Mouse (Mus musculus) embryonic fibroblast, embryonic 13.5 days (primary cell): Measurements from ENCODE around the gene S100z. TPM values are rescaled to one million over a fixed set of nuclear protein-coding genes. Genes with fewer than 3 reads are reported as not detected.

Source experiments
- H3K27ac ChIP-seq: 2 replicates; pipeline ENCODE4 v1.5.1; 2012; ENCODE audit warnings: low read length, control low read depth, inconsistent platforms; ENCODE audit not compliant: insufficient read depth
- H3K4me1 ChIP-seq: 2 replicates; pipeline ENCODE4 v1.6.1; 2011; ENCODE audit warnings: low read length; ENCODE audit not compliant: control insufficient read depth, insufficient read depth
- H3K4me3 ChIP-seq: 2 replicates; pipeline ENCODE4 v1.5.1; 2011; ENCODE audit warnings: mild to moderate bottlenecking, control low read depth, low read length; ENCODE audit not compliant: insufficient read depth
- CTCF ChIP-seq: IDR thresholded peaks from 2 replicates; pipeline ENCODE4 v1.5.1; 2011; ENCODE audit warnings: mild to moderate bottlenecking, control low read depth, low read length, moderate library complexity, borderline replicate concordance; ENCODE audit not compliant: insufficient read depth
- POLR2A ChIP-seq: IDR thresholded peaks from 2 replicates; pipeline ENCODE4 v1.6.1; 2011; ENCODE audit warnings: low read depth, mild to moderate bottlenecking, control low read depth, low read length, moderate library complexity
- polyA plus RNA-seq: library from polyadenylated mRNA; stranded (reverse); fragments of >200 nt; gene quantifications from 2 replicates; pipeline ENCODE4 v1.2.4, GENCODE M21; 2011; ENCODE audit warnings: low read depth; ENCODE audit not compliant: missing spikeins, insufficient read length

The S100z gene
- polyA plus RNA-seq: not detected in 2 replicates

DNA sequence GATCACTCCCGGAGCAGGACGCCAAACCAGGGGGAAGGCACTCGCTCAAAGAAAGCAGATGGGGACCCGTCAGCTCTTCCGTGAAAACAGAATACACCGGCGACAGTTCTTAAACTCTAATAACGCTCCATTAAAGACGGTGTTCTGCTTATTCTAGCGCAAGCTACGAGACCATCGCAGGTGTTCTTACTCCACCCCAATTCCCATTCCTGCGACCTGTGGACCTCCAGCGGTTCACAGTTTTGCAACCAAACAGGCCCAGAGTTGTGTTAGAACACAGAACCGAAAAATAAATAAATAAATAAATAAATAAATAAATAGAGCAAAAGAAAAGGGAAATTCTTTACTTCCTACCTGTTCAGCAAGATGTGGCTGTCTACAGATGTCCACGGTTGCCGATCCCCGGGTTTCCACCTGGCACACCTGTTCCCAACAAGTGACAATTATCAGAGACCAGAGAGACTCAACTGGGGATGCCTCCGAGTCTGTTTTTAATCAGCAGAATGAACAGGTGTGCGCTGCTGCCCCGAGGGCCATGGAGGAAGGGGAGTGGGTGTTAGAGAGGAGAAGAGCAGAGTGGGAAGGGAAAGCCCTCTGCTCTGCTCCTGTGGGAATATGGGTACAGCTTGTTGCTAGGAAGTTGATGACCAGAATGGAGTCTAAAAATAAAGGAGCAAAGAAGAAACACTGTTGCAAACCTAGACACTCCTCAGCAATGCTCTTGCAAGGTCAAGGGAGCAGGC is at the start of gene S100z:
Gene S100z, minus strand, starts transcription at position 51 of the 743 bp plus-strand sequence.
- H3K27ac ChIP-seq: no peak within 1 kb of the TSS
- TF ChIP-seq POLR2A: no peak
- H3K4me3 ChIP-seq: no peak within 1 kb of the TSS
- H3K4me1 ChIP-seq: no peaks in the 10 kb centered on the region

DNA sequence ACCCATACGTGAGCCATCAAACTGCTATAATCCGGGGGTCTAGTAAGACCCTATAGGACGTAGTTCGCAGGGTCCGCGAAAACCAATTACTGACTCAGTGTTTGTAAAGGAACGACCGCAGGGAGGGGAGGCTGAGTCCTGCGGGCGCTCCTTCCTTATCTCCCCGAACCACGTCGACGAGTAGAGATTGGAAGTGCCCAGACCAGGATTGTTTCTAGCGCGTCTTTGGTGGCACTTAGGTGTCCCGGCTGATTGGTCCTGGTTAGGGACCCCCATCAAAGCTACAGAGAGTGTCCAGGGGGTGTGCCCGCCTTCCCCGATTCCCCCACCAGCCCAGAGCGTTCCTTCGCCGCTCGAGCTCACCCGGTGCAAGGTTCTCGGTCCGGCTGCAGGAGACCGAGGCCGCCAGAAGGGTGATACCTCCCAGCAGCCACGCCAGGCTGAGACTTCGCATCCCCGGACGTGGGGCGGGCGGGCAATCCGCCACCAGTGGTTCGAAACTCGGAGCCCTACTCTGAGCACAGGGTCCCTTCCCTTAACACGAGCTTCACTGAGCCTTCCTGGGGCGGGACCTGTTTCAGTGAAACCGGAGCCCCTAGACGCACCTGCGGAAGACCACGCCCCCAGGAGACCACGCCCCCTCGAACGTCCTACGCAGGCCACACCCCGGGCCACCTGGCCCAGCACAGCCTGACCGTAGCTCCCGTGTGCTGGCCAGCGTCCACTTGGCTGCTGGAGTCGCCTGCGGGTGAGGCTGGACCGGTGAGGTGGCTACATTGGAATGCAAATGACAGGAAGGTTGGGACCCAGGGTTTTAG is 46.4 kb upstream of the S100z start, which contains the start of gene F2rl1:
Gene F2rl1, minus strand, starts transcription at position 554 of the 818 bp plus-strand sequence.
- TF ChIP-seq POLR2A (no peak), CTCF (no peak)
- peaks cover 3% of the 10 kb centered on the region; the same call in 1 of the 2 replicates for H3K4me1 ChIP-seq
- H3K4me3 ChIP-seq: peak within 1 kb of the TSS; percentile 51
- H3K27ac ChIP-seq: no peak within 1 kb of the TSS

DNA sequence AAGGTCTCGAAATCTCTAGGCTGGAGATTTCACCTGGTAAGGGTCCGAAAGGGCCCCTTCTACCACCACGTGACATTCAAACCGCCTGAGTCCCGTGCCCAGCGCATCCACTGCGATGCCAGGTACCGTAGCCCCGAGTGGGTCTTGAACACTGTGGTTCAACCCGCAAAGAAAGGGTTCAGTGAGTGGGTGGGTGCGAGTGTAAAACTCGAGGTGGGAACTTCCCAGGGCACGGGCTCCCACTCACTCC is 45.8 kb upstream of the S100z start:
- H3K4me1 ChIP-seq: peaks cover 3% of the 10 kb centered on the region; the same call in 1 of the 2 replicates
- no peak overlapping the region for H3K27ac ChIP-seq
- TF ChIP-seq POLR2A (no peak), CTCF (no peak)
- H3K4me3 ChIP-seq: peak overlapping the region; percentile 51

DNA sequence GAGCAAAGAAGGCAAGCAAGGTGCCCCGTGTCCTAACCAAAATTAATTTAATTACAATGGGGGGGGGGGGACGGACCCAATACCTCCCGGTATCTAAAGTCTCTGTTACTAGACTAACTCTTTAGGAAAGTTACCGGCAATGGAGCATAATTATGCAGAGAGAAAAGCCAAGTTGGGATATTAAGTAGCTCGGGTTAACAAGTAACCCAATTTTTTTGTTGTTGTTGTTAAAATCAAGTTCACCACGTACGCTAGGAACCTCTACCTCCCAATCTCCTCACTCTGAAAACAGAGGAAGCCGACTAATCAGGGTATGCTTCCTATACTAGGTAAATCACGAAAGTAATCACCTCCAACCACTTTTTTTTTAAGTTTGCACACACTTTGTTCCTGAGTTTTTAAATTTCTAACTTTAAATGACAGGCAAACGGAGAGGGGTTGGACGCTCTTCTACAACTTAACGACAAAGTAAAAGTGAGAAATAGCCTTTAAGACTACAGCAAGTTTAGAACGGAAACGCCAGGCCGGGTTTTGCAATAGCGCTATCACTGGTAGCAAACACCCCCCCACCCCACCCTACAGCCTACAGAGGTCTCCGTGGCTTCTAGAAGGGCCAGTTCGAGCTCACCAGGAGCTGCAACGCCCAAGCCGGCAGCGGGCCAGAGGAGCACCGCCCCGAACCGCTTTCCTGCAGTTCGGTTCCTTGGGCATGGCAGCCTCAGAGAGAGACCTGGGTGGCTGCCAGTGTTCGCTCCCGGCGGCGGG is 45.3 kb upstream of the S100z start:
- no peak for TF ChIP-seq CTCF
- TF ChIP-seq POLR2A: peak; percentile 25; the same call in 1 of the 2 replicates
- Histone ChIP-seq H3K4me3 (peak overlapping the region; percentile 51), H3K27ac (no peak overlapping the region), H3K4me1 (peaks cover 3% of the 10 kb centered on the region; the same call in 1 of the 2 replicates)

DNA sequence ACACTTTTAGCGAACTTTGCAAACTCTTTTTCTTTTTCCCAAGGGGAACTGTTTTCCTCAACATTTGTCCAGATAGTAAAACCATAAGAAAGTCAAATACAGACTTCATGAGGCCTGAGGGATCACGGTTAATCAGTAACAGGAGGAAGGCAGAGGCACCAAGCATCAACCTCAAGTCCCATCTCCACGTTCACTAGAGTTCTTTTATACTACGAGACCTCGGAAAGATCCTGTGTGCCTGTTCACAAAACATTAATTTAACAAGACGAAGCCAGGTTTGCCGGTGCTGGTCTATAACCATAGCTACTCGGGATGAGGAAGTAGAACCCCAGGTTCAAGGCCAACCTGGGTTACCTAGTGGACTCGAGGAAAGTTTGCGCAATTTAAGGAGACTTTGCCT is 43.7 kb upstream of the S100z start:
- no peak for TF ChIP-seq POLR2A
- no peak for TF ChIP-seq CTCF
- Histone ChIP-seq H3K4me3 (no peak overlapping the region), H3K4me1 (peaks cover 3% of the 10 kb centered on the region; the same call in 1 of the 2 replicates), H3K27ac (no peak overlapping the region)

DNA sequence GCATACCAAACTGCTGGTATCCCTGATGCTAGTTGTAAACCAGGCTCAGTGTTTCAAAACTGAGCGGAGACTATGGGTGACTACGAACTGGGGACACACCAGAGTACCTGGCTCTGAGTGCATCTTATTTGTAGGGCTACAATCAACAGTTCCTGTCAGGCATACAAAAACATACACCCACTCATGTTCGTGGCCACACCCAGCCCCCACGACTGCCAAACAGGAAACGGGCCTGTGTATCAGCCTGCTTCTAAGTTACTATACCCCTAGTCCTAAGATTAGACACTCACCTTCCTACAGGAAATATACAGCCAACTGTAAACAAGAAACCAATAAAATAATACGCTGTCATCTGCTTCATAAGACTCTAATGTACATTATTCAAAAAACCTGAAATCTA is 42.5 kb upstream of the S100z start:
- H3K27ac ChIP-seq: no peak overlapping the region
- TF ChIP-seq CTCF: no peak
- TF ChIP-seq POLR2A: no peak

DNA sequence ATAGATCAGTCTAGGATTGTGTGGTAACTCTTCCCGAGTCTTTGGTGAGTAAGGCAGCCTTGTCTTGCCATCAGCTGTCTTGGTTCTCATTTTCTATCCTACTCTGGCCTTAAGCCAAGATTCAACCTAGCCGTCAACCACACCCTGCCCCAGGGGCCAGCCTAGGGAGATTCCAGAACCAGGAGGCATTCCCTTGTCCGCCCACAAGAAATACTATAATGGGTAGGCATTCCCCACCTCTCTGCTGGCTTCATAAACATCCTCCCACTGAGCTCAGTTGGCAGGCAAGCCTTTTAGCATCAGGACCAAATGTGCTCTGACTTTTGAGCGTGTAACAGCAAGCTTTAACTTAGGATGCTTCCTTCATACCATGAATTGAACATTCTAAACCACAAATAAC is 36.2 kb upstream of the S100z start:
- peaks cover 9% of the 10 kb centered on the region for H3K4me1 ChIP-seq
- TF ChIP-seq CTCF (no peak), POLR2A (no peak)
- H3K27ac ChIP-seq: no peak overlapping the region
- no peak overlapping the region for H3K4me3 ChIP-seq

More for the DNA sequence above, 42.5 kb upstream of the S100z start:
- Histone ChIP-seq H3K4me1 (peaks cover 3% of the 10 kb centered on the region; the same call in 1 of the 2 replicates), H3K4me3 (no peak overlapping the region)

DNA sequence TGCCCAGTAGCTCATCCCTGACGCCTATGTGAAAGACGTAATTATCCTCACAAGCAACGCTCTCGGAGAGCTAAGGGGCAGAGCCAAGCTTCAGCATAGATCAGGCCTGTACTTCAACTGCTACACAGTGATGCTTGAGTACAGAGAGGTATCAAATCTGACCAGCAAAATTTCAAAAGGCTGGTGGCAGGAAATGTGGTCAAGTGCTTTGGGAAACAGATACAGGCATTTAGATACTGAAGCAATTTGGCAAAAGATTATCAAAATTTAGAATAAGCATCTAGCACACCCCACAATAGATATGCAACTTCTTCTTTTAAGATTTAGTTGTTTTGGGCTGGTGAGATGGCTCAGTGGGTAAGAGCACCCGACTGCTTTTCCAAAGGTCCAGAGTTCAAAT is 31.5 kb upstream of the S100z start:
- Histone ChIP-seq H3K4me3 (no peak overlapping the region), H3K27ac (no peak overlapping the region), H3K4me1 (peaks cover 5% of the 10 kb centered on the region)
- TF ChIP-seq POLR2A: no peak
- TF ChIP-seq CTCF: no peak

DNA sequence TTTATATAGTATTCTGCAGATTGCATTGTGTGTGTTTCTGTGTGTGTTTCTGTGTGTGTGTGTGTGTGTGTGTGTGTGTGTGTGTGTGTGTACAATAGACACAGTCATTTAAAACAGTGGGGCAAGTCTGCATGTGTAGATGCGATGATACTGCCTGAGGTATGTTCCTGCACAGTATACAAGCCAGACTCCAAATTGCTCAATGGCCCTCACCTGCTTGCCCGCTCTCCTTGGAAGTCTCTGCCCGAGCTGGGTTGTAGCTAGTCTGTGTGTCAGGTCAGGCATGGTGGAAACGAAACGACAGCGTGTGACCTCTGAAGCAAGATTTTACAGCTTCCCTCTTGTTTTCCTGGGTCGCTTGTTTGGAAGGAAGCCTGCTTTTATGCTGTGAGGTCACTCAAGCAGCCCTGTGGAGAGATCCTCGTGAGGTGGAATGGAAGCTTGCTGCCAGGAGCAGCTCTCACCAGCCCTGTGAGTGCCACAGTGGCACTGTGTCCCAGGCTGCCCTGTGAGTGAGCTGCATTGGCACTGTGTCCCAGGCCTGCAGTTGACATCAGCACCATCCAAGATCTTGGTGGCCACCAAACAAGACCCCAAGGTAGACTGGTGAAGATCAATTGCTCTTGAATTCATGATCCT is 24.9 kb upstream of the S100z start:
- H3K4me1 ChIP-seq: no peaks in the 10 kb centered on the region
- H3K27ac ChIP-seq: no peak overlapping the region
- H3K4me3 ChIP-seq: no peak overlapping the region
- TF ChIP-seq POLR2A (no peak), CTCF (no peak)
